Mouse (Mus musculus): ENCODE results near the gene Smarce1. TPM values are rescaled to one million over a fixed set of nuclear protein-coding genes. Genes with fewer than 3 reads are reported as not detected.

Gene Smarce1
- polyA plus RNA-seq, 1 experiment, result 20.8 TPM

DNA sequence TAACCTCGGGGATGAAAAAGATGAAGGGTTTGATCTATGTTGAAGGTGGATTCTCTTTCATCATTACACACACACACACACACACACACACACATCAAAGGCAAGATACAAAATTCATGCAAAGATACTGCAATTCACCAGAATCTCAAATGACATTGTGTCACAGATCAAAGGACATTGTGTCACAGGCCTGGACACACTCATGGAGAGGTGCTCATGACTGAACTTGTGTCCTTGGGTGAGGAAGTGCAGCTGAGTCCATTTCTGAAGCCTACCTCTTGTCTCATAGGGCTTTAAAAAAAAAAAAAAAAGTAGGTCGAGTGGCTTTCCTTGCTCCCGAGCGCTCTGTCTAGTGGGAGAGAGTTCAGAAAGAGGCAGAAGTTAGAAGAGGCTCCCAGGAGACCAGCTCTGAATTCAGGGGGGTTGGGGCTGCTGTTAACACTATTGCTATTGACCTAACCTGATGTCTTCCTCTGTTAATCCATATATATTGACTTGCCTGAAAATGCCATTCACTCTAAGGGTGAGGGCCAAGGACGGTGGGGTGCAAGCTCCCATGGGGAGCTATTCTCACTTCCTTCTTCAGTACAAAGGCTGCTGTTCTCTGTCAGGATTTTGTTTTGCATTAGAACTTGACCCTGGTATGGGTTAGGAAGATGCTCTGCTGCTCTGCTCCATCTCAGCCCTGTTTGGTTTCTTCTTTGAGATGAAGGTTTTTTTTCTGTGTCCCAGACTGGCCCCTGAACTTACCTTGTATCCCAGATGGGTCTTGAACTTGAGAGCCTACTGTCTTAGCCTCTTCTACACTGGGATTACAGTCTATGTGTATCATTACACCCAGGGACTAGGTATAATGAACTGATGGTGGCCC is 53.5 kb downstream of the Smarce1 start:
- TF ChIP-seq POLR2A (IDR thresholded peaks at IDR 0.05; ENCODE audit: borderline replicate concordance, extremely low read depth, low read depth, low read length) (no peak), CTCF (IDR thresholded peaks at IDR 0.05; ENCODE audit: insufficient read depth, low read length) (no peak)
- Histone ChIP-seq H3K4me1 (ENCODE audit: control insufficient read depth, insufficient read depth, low read length) (no peaks in the 10 kb centered on the region), H3K4me3 (replicated peaks; ENCODE audit: extremely low read depth, low read depth, low read length) (no peak overlapping the region)
- DNase-seq, result no peak
- WGBS, result 43% methylated on average over 5 of the region's 5 CpGs

DNA sequence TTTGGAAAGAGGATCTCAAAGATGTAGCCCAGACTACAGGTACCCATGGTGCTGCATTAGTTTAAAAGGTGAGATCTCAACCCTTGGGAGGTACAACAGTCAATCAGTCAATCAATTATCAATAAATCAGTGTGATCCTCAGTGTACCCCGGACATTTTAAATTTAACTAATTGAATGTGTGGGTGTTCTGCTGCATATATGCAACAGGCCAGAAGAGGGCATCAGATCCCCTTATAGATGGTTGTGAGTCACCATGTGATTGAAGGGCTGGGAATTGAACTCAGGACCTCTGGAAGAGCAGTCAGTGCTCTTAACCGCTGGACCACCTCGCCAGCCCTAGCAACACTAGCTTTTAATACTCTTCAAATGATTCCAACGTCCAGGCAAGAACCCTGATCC is 58.8 kb downstream of the Smarce1 start:
- TF ChIP-seq CTCF (IDR thresholded peaks at IDR 0.05; ENCODE audit: insufficient read depth, low read length) (no peak), POLR2A (IDR thresholded peaks at IDR 0.05; ENCODE audit: borderline replicate concordance, extremely low read depth, low read depth, low read length) (no peak)
- H3K4me1 ChIP-seq (ENCODE audit: control insufficient read depth, insufficient read depth, low read length), result no peaks in the 10 kb centered on the region

DNA sequence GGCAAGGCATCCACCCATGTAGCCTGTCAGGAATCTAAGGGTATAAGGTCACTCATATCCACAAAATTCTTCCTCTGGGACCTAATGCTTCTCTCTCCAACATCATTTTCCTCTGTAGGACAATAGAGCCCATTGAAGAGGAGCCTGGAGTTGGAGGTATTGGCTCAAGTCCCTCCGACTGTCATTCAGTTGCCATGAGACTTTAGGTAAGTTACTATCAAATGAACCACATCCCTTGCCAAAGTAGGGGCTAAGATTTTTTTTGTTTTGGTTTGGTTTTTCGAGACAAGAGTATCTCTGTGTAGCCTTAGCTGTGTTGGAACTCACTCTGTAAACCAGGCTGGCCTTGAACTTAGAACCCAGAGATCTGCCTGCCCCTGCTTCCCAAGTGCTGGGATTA is 59.4 kb downstream of the Smarce1 start:
- 61% methylated on average over 2 of the region's 2 CpGs for WGBS

More for the DNA sequence above, 58.8 kb downstream of the Smarce1 start:
- DNase-seq, result no peak
- 79% methylated on average over 4 of the region's 4 CpGs for WGBS
- no peak overlapping the region for H3K4me3 ChIP-seq (replicated peaks; ENCODE audit: extremely low read depth, low read depth, low read length)

DNA sequence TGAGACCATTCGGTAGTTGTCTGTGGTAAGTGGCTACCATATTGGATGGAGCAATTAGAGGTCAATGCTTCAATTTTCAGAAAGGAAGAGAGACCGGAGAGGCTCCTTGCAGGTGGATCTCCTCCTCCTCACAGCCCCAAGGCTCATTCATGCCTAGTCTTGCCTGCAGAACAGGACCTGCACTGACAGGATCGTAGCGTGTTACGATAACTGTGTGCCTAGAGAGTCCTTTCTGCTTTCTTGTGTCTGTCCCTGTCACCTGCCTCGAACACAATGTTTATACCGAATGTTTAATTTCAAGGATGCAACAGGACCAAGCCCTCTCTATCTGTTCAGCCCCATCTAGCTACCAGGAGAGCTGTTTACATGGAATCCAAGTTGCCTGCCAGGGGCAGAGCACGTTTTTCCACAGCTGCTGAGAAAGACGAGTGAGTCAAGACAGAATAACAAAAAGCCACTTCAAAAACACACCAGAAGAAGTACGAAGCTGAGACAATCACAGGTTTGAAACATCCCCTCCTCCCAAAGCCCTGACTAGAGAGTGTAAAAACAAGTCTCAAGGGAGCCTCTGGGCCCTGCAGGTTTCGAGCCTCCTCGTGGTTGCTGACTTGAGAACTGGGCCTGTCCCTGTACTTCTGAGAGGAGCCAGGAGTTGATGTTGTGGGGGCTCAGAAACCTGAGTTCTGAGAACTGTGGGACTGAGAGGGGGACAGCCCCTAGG is 60.1 kb downstream of the Smarce1 start:
- Histone ChIP-seq H3K4me3 (replicated peaks; ENCODE audit: extremely low read depth, low read depth, low read length) (no peak overlapping the region), H3K4me1 (ENCODE audit: control insufficient read depth, insufficient read depth, low read length) (no peaks in the 10 kb centered on the region)
- 64% methylated on average over 12 of the region's 12 CpGs for WGBS
- DNase-seq, result no peak
- TF ChIP-seq CTCF (IDR thresholded peaks at IDR 0.05; ENCODE audit: insufficient read depth, low read length), result no peak
- no peak for TF ChIP-seq POLR2A (IDR thresholded peaks at IDR 0.05; ENCODE audit: borderline replicate concordance, extremely low read depth, low read depth, low read length)

More for the DNA sequence above, 59.4 kb downstream of the Smarce1 start:
- no peaks in the 10 kb centered on the region for H3K4me1 ChIP-seq (ENCODE audit: control insufficient read depth, insufficient read depth, low read length)
- TF ChIP-seq CTCF (IDR thresholded peaks at IDR 0.05; ENCODE audit: insufficient read depth, low read length), result no peak
- TF ChIP-seq POLR2A (IDR thresholded peaks at IDR 0.05; ENCODE audit: borderline replicate concordance, extremely low read depth, low read depth, low read length), result no peak
- DNase-seq, result no peak
- H3K4me3 ChIP-seq (replicated peaks; ENCODE audit: extremely low read depth, low read depth, low read length), result no peak overlapping the region

DNA sequence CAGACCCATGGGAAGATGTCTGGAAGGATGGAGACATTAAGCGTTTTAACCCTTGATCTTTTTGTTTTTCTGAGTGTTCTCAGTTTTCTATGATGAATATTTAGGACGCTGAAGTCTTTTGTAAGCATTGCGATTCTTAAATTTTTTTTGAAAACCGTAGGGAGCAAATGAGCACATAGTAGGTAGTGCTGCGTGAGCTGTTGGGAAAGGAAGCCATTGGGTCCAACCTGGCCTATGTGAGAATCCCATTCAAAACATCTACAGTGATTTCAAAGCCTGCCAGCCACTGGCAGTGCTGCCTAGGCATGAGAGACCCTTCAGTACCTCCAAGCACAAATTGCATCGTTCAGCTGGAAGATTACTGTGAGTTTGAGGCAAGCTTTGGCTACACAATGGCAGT is 60.8 kb downstream of the Smarce1 start:
- 93% methylated on average over 6 of the region's 6 CpGs for WGBS
- DNase-seq, result no peak
- no peaks in the 10 kb centered on the region for H3K4me1 ChIP-seq (ENCODE audit: control insufficient read depth, insufficient read depth, low read length)
- no peak overlapping the region for H3K4me3 ChIP-seq (replicated peaks; ENCODE audit: extremely low read depth, low read depth, low read length)
- TF ChIP-seq CTCF (IDR thresholded peaks at IDR 0.05; ENCODE audit: insufficient read depth, low read length), result no peak
- no peak for TF ChIP-seq POLR2A (IDR thresholded peaks at IDR 0.05; ENCODE audit: borderline replicate concordance, extremely low read depth, low read depth, low read length)

DNA sequence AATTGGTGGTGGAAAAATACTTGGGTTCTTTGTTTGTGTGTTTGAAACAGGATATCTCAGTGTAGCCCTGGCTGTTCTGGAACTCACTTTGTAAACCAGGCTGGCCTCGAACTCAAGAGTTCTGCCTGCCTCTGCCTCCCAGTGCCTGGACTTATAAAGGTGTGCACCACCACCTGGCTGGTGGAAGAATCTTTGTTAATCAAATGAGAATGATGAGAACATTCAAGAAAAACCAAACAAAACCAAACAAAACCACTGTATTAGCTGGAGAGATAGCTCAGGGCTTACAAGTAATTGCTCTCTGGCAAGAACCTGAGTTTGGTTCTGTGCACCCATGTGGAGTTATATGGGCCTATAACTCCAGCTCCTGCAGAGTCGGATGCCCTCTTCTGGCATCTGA is 61.4 kb downstream of the Smarce1 start:
- H3K4me3 ChIP-seq (replicated peaks; ENCODE audit: extremely low read depth, low read depth, low read length), result no peak overlapping the region
- 86% methylated on average over 2 of the region's 2 CpGs for WGBS

DNA sequence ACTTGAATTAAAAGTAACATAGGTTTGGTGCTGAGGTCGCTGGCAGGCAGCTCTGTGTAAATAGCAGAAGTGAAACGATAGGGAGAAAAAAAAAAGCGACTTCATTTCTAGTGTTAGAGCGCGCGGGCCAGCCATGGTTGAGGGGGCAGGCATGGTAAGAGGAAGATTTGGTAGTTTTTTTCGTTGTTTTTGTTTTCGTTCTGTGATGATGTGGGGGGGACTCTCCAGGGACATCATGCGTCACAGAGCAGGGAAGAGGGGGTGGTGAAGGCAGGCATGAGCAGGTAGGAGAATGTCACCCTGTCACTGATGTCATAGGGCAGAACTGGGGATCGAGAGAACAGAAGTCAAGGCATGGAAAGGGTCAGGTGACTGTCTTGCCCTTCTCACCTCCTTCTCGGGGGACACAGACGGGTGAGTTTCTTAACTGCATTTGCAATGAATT is 62.8 kb downstream of the Smarce1 start:
- no peak for DNase-seq
- Histone ChIP-seq H3K4me3 (replicated peaks; ENCODE audit: extremely low read depth, low read depth, low read length) (no peak overlapping the region), H3K4me1 (ENCODE audit: control insufficient read depth, insufficient read depth, low read length) (peaks cover 3% of the 10 kb centered on the region)
- WGBS, result 56% methylated on average over 12 of the region's 12 CpGs
- no peak for TF ChIP-seq CTCF (IDR thresholded peaks at IDR 0.05; ENCODE audit: insufficient read depth, low read length)
- TF ChIP-seq POLR2A (IDR thresholded peaks at IDR 0.05; ENCODE audit: borderline replicate concordance, extremely low read depth, low read depth, low read length), result no peak

More for the DNA sequence above, 61.4 kb downstream of the Smarce1 start:
- TF ChIP-seq POLR2A (IDR thresholded peaks at IDR 0.05; ENCODE audit: borderline replicate concordance, extremely low read depth, low read depth, low read length) (no peak), CTCF (IDR thresholded peaks at IDR 0.05; ENCODE audit: insufficient read depth, low read length) (no peak)
- DNase-seq, result no peak
- H3K4me1 ChIP-seq (ENCODE audit: control insufficient read depth, insufficient read depth, low read length), result no peaks in the 10 kb centered on the region

DNA sequence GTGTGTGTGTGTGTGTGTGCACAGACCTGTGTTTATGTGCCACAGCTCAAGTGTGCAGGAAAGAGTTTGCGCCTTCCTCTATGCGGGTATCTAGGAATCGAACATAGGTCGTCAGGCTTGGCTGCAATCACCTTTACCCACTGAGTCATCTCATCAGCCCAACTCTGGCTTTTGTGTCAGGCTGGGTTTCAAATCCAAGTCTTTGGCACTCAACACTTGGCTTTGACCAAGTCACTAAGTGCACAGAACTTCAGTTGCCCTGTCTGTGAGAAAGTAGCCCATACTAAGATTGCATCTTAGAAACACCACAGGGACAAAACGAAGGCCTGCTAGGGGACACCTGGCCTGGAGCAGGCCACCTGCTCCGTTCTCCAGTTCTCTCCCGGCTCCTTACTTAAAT is 63.2 kb downstream of the Smarce1 start:
- no peak for TF ChIP-seq POLR2A (IDR thresholded peaks at IDR 0.05; ENCODE audit: borderline replicate concordance, extremely low read depth, low read depth, low read length)
- TF ChIP-seq CTCF (IDR thresholded peaks at IDR 0.05; ENCODE audit: insufficient read depth, low read length), result no peak
- peaks cover 5% of the 10 kb centered on the region for H3K4me1 ChIP-seq (ENCODE audit: control insufficient read depth, insufficient read depth, low read length)
- H3K4me3 ChIP-seq (replicated peaks; ENCODE audit: extremely low read depth, low read depth, low read length), result no peak overlapping the region
- WGBS, result 83% methylated on average over 7 of the region's 7 CpGs
- DNase-seq, result no peak

DNA sequence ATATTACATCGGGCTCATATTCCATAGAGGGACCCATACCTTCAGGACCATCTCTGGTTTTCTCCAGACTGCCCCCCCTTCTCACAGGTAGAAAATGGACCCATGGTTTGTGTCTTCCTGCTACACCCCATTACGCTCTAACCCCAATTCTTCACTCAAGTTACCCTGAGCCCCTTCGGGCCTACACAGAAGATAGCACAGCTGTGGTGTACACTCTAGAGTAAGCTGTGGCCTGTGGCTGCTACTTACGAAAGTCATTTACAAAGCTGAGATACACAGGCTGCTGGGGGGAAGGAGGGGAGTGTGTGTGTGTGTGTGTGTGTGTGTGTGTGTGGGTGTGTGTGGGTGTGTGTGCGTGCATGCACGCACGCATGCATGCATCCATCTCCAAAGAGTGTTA is 64.6 kb downstream of the Smarce1 start:
- H3K4me1 ChIP-seq (ENCODE audit: control insufficient read depth, insufficient read depth, low read length), result peaks cover 5% of the 10 kb centered on the region

More for the DNA sequence above, 64.6 kb downstream of the Smarce1 start:
- 92% methylated on average over 7 of the region's 7 CpGs for WGBS
- no peak overlapping the region for H3K4me3 ChIP-seq (replicated peaks; ENCODE audit: extremely low read depth, low read depth, low read length)
- DNase-seq, result no peak
- no peak for TF ChIP-seq POLR2A (IDR thresholded peaks at IDR 0.05; ENCODE audit: borderline replicate concordance, extremely low read depth, low read depth, low read length)
- TF ChIP-seq CTCF (IDR thresholded peaks at IDR 0.05; ENCODE audit: insufficient read depth, low read length), result no peak

Measured in lung, adult 2 months (tissue).